ENCODE assay signal across 8 mouse cellular contexts in genomic region chr4:83051176-83051575, GRCm38 (mm10). TPM values are rescaled to one million over a fixed set of nuclear protein-coding genes. Genes with fewer than 3 reads are reported as not detected.
DNase-seq lines count a peak whose midpoint lies in the region; ATAC-seq and TF ChIP-seq lines count a peak whose summit lies in the region.

No protein-coding gene starts in this region.

- no peaks in the 10 kb centered on the region for H3K4me1 ChIP-seq in lung, adult 2 months (ENCODE audit: control insufficient read depth, insufficient read depth, low read length)
- peaks cover 23% of the 10 kb centered on the region for H3K4me1 ChIP-seq in forebrain, embryonic 13.5 days
- no peaks in the 10 kb centered on the region for H3K4me1 ChIP-seq in intestine, postnatal 0 days (replicated peaks; ENCODE audit: control insufficient read depth, insufficient read depth, low read length)
- H3K4me1 ChIP-seq in neural tube, embryonic 15.5 days, result peaks cover 22% of the 10 kb centered on the region

- no peak overlapping the region for H3K9ac ChIP-seq in forebrain, embryonic 13.5 days
- H3K9ac ChIP-seq in intestine, postnatal 0 days (ENCODE audit: low read depth, low read length), result no peak overlapping the region
- no peak overlapping the region for H3K9ac ChIP-seq in neural tube, embryonic 15.5 days (replicated peaks)

- 28% methylated on average over 8 of the region's 8 CpGs for WGBS in lung, adult 2 months
- 4% methylated on average over 8 of the region's 8 CpGs for WGBS in forebrain, embryonic 13.5 days
- WGBS in intestine, postnatal 0 days, result 24% methylated on average over 8 of the region's 8 CpGs
- WGBS in neural tube, embryonic 15.5 days, result 9% methylated on average over 8 of the region's 8 CpGs

- H3K27me3 ChIP-seq in forebrain, embryonic 13.5 days, result peaks cover 11% of the 10 kb centered on the region
- no peaks in the 10 kb centered on the region; the same call in 1 of the 2 replicates for H3K27me3 ChIP-seq in intestine, postnatal 0 days (replicated peaks; ENCODE audit: control insufficient read depth, insufficient read depth, low read length)
- H3K27me3 ChIP-seq in neural tube, embryonic 15.5 days (replicated peaks), result peaks cover 16% of the 10 kb centered on the region; the same call in 1 of the 2 replicates

- no peak for TF ChIP-seq CTCF in lung, adult 2 months (IDR thresholded peaks at IDR 0.05; ENCODE audit: insufficient read depth, low read length)
- TF ChIP-seq CTCF in intestine, postnatal 0 days (IDR thresholded peaks at IDR 0.05; ENCODE audit: low read depth), result no peak

- DNase-seq in lung, adult 2 months, result no peak
- no peak for DNase-seq in lung, postnatal 10 days
- DNase-seq in layer of hippocampus, adult 8-10 months (ENCODE audit: low spot score in 2 of 2), result no peak
- no peak for DNase-seq in thymus, postnatal 36 days

- no peaks in the 10 kb centered on the region for H3K36me3 ChIP-seq in forebrain, embryonic 13.5 days (ENCODE audit: poor library complexity, severe bottlenecking)
- H3K36me3 ChIP-seq in intestine, postnatal 0 days (ENCODE audit: control insufficient read depth, insufficient read depth), result no peaks in the 10 kb centered on the region
- H3K36me3 ChIP-seq in neural tube, embryonic 15.5 days, result no peaks in the 10 kb centered on the region

- no peak for ATAC-seq in forebrain, embryonic 13.5 days
- ATAC-seq in intestine, postnatal 0 days, result no peak
- ATAC-seq in neural tube, embryonic 15.5 days (ENCODE audit: low FRiP score), result no peak
- no peak for ATAC-seq in megakaryocyte progenitor cell, adult 5-6 weeks (replicated peaks; ENCODE audit: poor library complexity)

- peak overlapping the region; percentile 9 for H3K4me3 ChIP-seq in lung, adult 2 months (replicated peaks; ENCODE audit: extremely low read depth, low read depth, low read length)
- no peak overlapping the region for H3K4me3 ChIP-seq in forebrain, embryonic 13.5 days
- peak overlapping the region; percentile 34 for H3K4me3 ChIP-seq in intestine, postnatal 0 days (ENCODE audit: low read depth, low read length)
- peak overlapping the region; percentile 33 for H3K4me3 ChIP-seq in neural tube, embryonic 15.5 days (replicated peaks)

- H3K27ac ChIP-seq in forebrain, embryonic 13.5 days, result no peak overlapping the region
- no peak overlapping the region for H3K27ac ChIP-seq in intestine, postnatal 0 days (ENCODE audit: low read depth, low read length)
- no peak overlapping the region for H3K27ac ChIP-seq in neural tube, embryonic 15.5 days (replicated peaks)

- H3K9me3 ChIP-seq in forebrain, embryonic 13.5 days (replicated peaks), result no peaks in the 10 kb centered on the region
- no peaks in the 10 kb centered on the region for H3K9me3 ChIP-seq in intestine, postnatal 0 days (ENCODE audit: control insufficient read depth)
- no peaks in the 10 kb centered on the region for H3K9me3 ChIP-seq in neural tube, embryonic 15.5 days (replicated peaks)

- no peak for TF ChIP-seq POLR2A in lung, adult 2 months (IDR thresholded peaks at IDR 0.05; ENCODE audit: borderline replicate concordance, extremely low read depth, low read depth, low read length)

- peak overlapping the region; percentile 62 for H3K4me2 ChIP-seq in forebrain, embryonic 13.5 days
- peak overlapping the region; percentile 49 for H3K4me2 ChIP-seq in intestine, postnatal 0 days (replicated peaks; ENCODE audit: low read depth)
- H3K4me2 ChIP-seq in neural tube, embryonic 15.5 days, result peak overlapping the region; percentile 55

RNA-seq across cellular contexts. Expression of gene Frem1, which starts 1.0 kb away (rescaled TPM):
- 4.1 TPM in 2 replicates for polyA plus RNA-seq in lung, adult 2 months (2012; rRNA removed)
- 1.7 and 1.8 TPM in 2 replicates for polyA plus RNA-seq in forebrain, embryonic 13.5 days (2015; fragmentation: Nextera tagmentation; extraction: Ambion mirVana)
- polyA plus RNA-seq in intestine, postnatal 0 days (2015; fragmentation: Nextera tagmentation; extraction: Ambion mirVana), result 1.5 and 1.6 TPM in 2 replicates
- 1.4 and 2.2 TPM in 2 replicates for polyA plus RNA-seq in neural tube, embryonic 15.5 days (2015; fragmentation: Nextera tagmentation; extraction: Ambion mirVana)
- 1 to 10 TPM; 1.9 to 3.7 (median 2.8) TPM for total RNA-seq in layer of hippocampus, adult 8-10 months (2022)
- total RNA-seq in megakaryocyte progenitor cell, adult 5-6 weeks (2015), result not detected in 2 replicates
- total RNA-seq in megakaryocyte progenitor cell, adult 5-6 weeks (2017), result not detected in 2 replicates
